ENCODE assay signal across 10 mouse cellular contexts in the genomic region with DNA sequence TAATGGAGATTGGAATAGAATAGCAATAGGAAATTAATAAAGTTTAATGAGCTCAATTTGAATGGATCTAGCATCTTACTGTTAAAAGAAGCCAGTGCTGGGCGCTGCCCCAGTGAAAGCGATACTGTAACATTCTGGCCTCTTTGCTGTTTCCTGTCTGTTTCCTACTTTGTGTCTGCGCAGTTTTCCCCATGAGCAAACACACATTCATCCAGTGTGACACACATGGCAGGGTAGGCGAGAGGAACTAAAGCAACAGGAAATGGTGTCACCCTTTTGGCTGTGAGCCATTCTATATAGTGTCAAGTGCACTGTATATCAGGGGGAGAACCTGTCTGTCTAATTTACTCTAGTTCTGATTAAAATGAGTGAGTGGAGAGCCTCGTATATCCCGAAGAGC.
DNase-seq lines count a peak whose midpoint lies in the region; ATAC-seq lines count a peak whose summit lies in the region.
"Had no signal": no experiment of that assay in that cellular context is flagged by ENCODE, and none has a peak within 500 bp of the region (broad histone marks: within the 10 kb centered on the region; RNA-seq: fewer than 3 reads in every experiment).

No protein-coding gene starts in this region.

- H3K4me3 ChIP-seq in intestine, embryonic 15.5 days (replicated peaks): no peak overlapping the region
- H3K4me3 ChIP-seq: limb, embryonic 12.5 days had no signal

- no peak for ATAC-seq in intestine, embryonic 15.5 days

- WGBS in intestine, embryonic 15.5 days: 41% methylated on average over 6 of the region's 6 CpGs

- H3K4me2 ChIP-seq in intestine, embryonic 15.5 days (replicated peaks): no peak overlapping the region
- H3K4me2 ChIP-seq: limb, embryonic 12.5 days had no signal

- no peaks in the 10 kb centered on the region for H3K9me3 ChIP-seq in intestine, embryonic 15.5 days
- H3K9me3 ChIP-seq: limb, embryonic 12.5 days had no signal

- no peaks in the 10 kb centered on the region for H3K36me3 ChIP-seq in intestine, embryonic 15.5 days
- H3K36me3 ChIP-seq: limb, embryonic 12.5 days had no signal

- no peak overlapping the region for H3K27ac ChIP-seq in intestine, embryonic 15.5 days
- H3K27ac ChIP-seq: limb, embryonic 12.5 days had no signal

- H3K9ac ChIP-seq in intestine, embryonic 15.5 days: no peak overlapping the region
- H3K9ac ChIP-seq: limb, embryonic 12.5 days had no signal

- peak; percentile 18 for DNase-seq in embryo, embryonic 10.5 days (ENCODE audit: low spot score)
- no peak for DNase-seq in embryo, embryonic 10 days (ENCODE audit: low spot score)
- peak; percentile 65 for DNase-seq in Muller cell, postnatal 12 days (ENCODE audit: inconsistent ontology term)
- DNase-seq in kidney, postnatal 14 days: peak; percentile 55
- DNase-seq in retina, embryonic 14.5 days (ENCODE audit: low spot score): peak; percentile 38
- DNase-seq in adipocyte (ENCODE audit: low spot score): no peak
- no peak for DNase-seq in right cerebral cortex, postnatal 10 days (ENCODE audit: low spot score in 2 of 2)
- DNase-seq: cerebellum, postnatal 10 days had no signal

- no peaks in the 10 kb centered on the region for H3K4me1 ChIP-seq in intestine, embryonic 15.5 days (replicated peaks)
- H3K4me1 ChIP-seq: limb, embryonic 12.5 days had no signal

- H3K27me3 ChIP-seq in intestine, embryonic 15.5 days (replicated peaks): no peaks in the 10 kb centered on the region
- H3K27me3 ChIP-seq: limb, embryonic 12.5 days had no signal

Comparison
In these comparisons a context has a peak if more than half of its experiments do, and no peak if none do; other contexts are left out.
1. DNase-seq: peak in embryo, embryonic 10.5 days (single experiment), Muller cell, postnatal 12 days (single experiment), kidney, postnatal 14 days (single experiment) and retina, embryonic 14.5 days (single experiment); none in embryo, embryonic 10 days (single experiment), adipocyte (single experiment) and right cerebral cortex, postnatal 10 days (0 of 2).